Comparison of ENCODE assay signal across 8 mouse cellular contexts in genomic region chr2:165856611-165857200, GRCm38 (mm10). TPM values are rescaled to one million over a fixed set of nuclear protein-coding genes. Genes with fewer than 3 reads are reported as not detected.
A peak's percentile ranks its signal among the peaks of the same experiment; 100 is the strongest.
DNase-seq lines count a peak whose midpoint lies in the region; ATAC-seq and TF ChIP-seq lines count a peak whose summit lies in the region.

No protein-coding gene starts in this region.

- H3ac ChIP-seq in C2C12 (ENCODE audit: control insufficient read depth, insufficient read length, low read depth): peak overlapping the region; percentile 22

- peaks cover 56% of the 10 kb centered on the region for H3K79me3 ChIP-seq in C2C12 (ENCODE audit: low read depth)

- H3K36me3 ChIP-seq in C2C12 (ENCODE audit: control insufficient read depth, insufficient read depth): peaks cover 25% of the 10 kb centered on the region
- peaks cover 4% of the 10 kb centered on the region; the same call in 1 of the 2 replicates for H3K36me3 ChIP-seq in forebrain, embryonic 13.5 days (ENCODE audit: poor library complexity, severe bottlenecking)
- H3K36me3 ChIP-seq in liver, embryonic 11.5 days (ENCODE audit: control insufficient read depth, insufficient read depth, low read length): peaks cover 9% of the 10 kb centered on the region; the same call in 1 of the 2 replicates
- H3K36me3 ChIP-seq in thymus, adult 2 months (ENCODE audit: control insufficient read depth, insufficient read depth, low read length): peaks cover 2% of the 10 kb centered on the region; the same call in 1 of the 2 replicates

- peaks cover 87% of the 10 kb centered on the region for H3K79me2 ChIP-seq in C2C12 (ENCODE audit: control insufficient read depth, insufficient read depth)

- H3K4me3 ChIP-seq in C2C12 (ENCODE audit: insufficient read depth, poor library complexity, severe bottlenecking): no peak overlapping the region
- no peak overlapping the region for H3K4me3 ChIP-seq in forebrain, embryonic 13.5 days
- no peak overlapping the region for H3K4me3 ChIP-seq in liver, embryonic 11.5 days (ENCODE audit: low read depth, low read length)
- no peak overlapping the region for H3K4me3 ChIP-seq in thymus, adult 2 months (ENCODE audit: control insufficient read depth, insufficient read depth, low read length)

- no peak for ATAC-seq in forebrain, embryonic 13.5 days
- no peak for ATAC-seq in liver, embryonic 11.5 days (replicated peaks; ENCODE audit: low FRiP score)

- no peaks in the 10 kb centered on the region for H3K27me3 ChIP-seq in C2C12 (ENCODE audit: control insufficient read depth, insufficient read depth, insufficient read length)
- H3K27me3 ChIP-seq in forebrain, embryonic 13.5 days: no peaks in the 10 kb centered on the region
- no peaks in the 10 kb centered on the region for H3K27me3 ChIP-seq in liver, embryonic 11.5 days (replicated peaks; ENCODE audit: control insufficient read depth, insufficient read depth, low read length)
- H3K27me3 ChIP-seq in thymus, adult 2 months (ENCODE audit: control insufficient read depth, insufficient read depth, low read length): no peaks in the 10 kb centered on the region

- no peak for TF ChIP-seq CTCF in C2C12 (IDR thresholded peaks at IDR 0.05; ENCODE audit: control insufficient read depth, insufficient read depth, insufficient read length)
- no peak for TF ChIP-seq CTCF in thymus, adult 2 months (IDR thresholded peaks at IDR 0.05; ENCODE audit: borderline replicate concordance, control insufficient read depth, extremely low read depth, insufficient read depth, low read length, poor library complexity)

- no peaks in the 10 kb centered on the region for H3K9me3 ChIP-seq in forebrain, embryonic 13.5 days (replicated peaks)
- H3K9me3 ChIP-seq in liver, embryonic 11.5 days (ENCODE audit: control insufficient read depth, low read length): no peaks in the 10 kb centered on the region

- no peak overlapping the region for H3K4me2 ChIP-seq in forebrain, embryonic 13.5 days
- peak overlapping the region; percentile 61 for H3K4me2 ChIP-seq in liver, embryonic 11.5 days

- peak overlapping the region; percentile 58; the same call in 1 of the 2 replicates for H3K9ac ChIP-seq in forebrain, embryonic 13.5 days
- no peak overlapping the region for H3K9ac ChIP-seq in liver, embryonic 11.5 days (ENCODE audit: low read depth, low read length)

- TF ChIP-seq POLR2A in thymus, adult 2 months (IDR thresholded peaks at IDR 0.05; ENCODE audit: control insufficient read depth, extremely low read depth, insufficient read depth, low read length, poor library complexity): no peak

- peak; percentile 95 for DNase-seq in heart, adult 11 months
- no peak for DNase-seq in heart, adult 8-10 months (ENCODE audit: low spot score)
- DNase-seq in liver, embryonic 11.5 days (ENCODE audit: low spot score): no peak
- DNase-seq in urinary bladder, postnatal 4 days (ENCODE audit: low spot score in 2 of 2): no peak
- no peak for DNase-seq in thymus, adult 2 months
- DNase-seq in spleen, postnatal 10 days (ENCODE audit: low spot score in 2 of 2): no peak

- H3K4me1 ChIP-seq in forebrain, embryonic 13.5 days: peaks cover 81% of the 10 kb centered on the region
- H3K4me1 ChIP-seq in liver, embryonic 11.5 days (replicated peaks; ENCODE audit: control insufficient read depth, insufficient read depth, low read length): peaks cover 77% of the 10 kb centered on the region
- peaks cover 78% of the 10 kb centered on the region for H3K4me1 ChIP-seq in thymus, adult 2 months (replicated peaks; ENCODE audit: control insufficient read depth, insufficient read depth, low read length)

- WGBS in forebrain, embryonic 13.5 days: 75% methylated on average over 7 of the region's 7 CpGs
- 72% methylated on average over 7 of the region's 7 CpGs for WGBS in liver, embryonic 11.5 days
- WGBS in thymus, adult 2 months: 86% methylated on average over 7 of the region's 7 CpGs

- H3K27ac ChIP-seq in forebrain, embryonic 13.5 days: peak overlapping the region; percentile 88
- peak overlapping the region; percentile 88 for H3K27ac ChIP-seq in liver, embryonic 11.5 days (ENCODE audit: low read depth, low read length)
- H3K27ac ChIP-seq in thymus, adult 2 months (ENCODE audit: control insufficient read depth, insufficient read depth, low read length): no peak overlapping the region

TF ChIP-seq in C2C12, 6 proteins besides CTCF, POLR2A, EP300 and RAD21:
- TF ChIP-seq MAX (IDR thresholded peaks at IDR 0.05) (no peak), USF1 (IDR thresholded peaks at IDR 0.05; ENCODE audit: low read depth) (no peak), CEBPB (IDR thresholded peaks at IDR 0.05; ENCODE audit: low read depth) (no peak), MYOD1 (IDR thresholded peaks at IDR 0.05; ENCODE audit: control insufficient read depth, insufficient read length, low read depth) (peak; percentile 5), MYOG (IDR thresholded peaks at IDR 0.05; ENCODE audit: control insufficient read depth, extremely low read depth, insufficient read length) (no peak)

RNA-seq across cellular contexts. Expression of gene Zmynd8, which starts 42.1 kb away (rescaled TPM):
- total RNA-seq in heart, adult 8-10 months (2022): 10 to 100 TPM; 35.5 to 60.5 (median 45.4) TPM
- polyA plus RNA-seq in C2C12 (2012; fragmentation: generic; extraction: Trizol): 20.7 TPM
- 73.3 and 85.4 TPM in 2 replicates for polyA plus RNA-seq in forebrain, embryonic 13.5 days (2015; fragmentation: Nextera tagmentation; extraction: Ambion mirVana)
- polyA plus RNA-seq in liver, embryonic 11.5 days (2014; fragmentation: Nextera tagmentation; extraction: Ambion mirVana): 49.1 and 55.8 TPM in 2 replicates
- 30.3 and 30.9 TPM in 2 replicates for polyA plus RNA-seq in thymus, adult 2 months (2012; rRNA removed)
